Comparison of ENCODE assay signal across 21 mouse cellular contexts in the genomic region with DNA sequence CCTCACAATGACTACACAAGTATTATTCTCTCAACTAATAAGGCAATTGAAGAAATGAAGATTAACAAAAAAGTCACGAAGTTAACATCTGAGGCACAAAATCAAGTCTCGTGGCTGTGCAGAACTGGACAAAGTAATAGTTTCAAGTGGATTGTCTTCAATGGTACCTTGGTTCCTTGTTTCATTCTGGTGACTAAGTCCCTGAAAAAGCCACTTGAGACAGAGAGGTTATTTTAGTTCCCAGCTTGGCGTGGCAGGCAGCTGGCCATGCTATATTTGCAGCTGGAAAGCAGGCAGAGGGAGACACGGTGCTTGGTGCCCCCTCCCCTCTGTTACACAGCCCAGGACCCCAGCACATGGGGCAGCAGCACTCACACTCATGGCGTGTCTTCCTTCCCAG.
DNase-seq lines count a peak whose midpoint lies in the region; ATAC-seq and TF ChIP-seq lines count a peak whose summit lies in the region.
"Had no signal": no experiment of that assay in that cellular context is flagged by ENCODE, and none has a peak within 500 bp of the region (broad histone marks: within the 10 kb centered on the region; RNA-seq: fewer than 3 reads in every experiment).

No protein-coding gene starts in this region.

- 58% methylated on average over 5 of the region's 5 CpGs for WGBS in lung, postnatal 0 days
- 58% methylated on average over 5 of the region's 5 CpGs for WGBS in lung, adult 2 months

- H3K9ac ChIP-seq in lung, postnatal 0 days (replicated peaks; ENCODE audit: low read depth) = no peak overlapping the region
- H3K9ac ChIP-seq: embryonic facial prominence, embryonic 13.5 days; embryonic facial prominence, embryonic 15.5 days; forebrain, embryonic 12.5 days had no signal

- no peak for TF ChIP-seq EP300 in lung, postnatal 0 days (IDR thresholded peaks at IDR 0.05)

- H3K27me3 ChIP-seq in lung, postnatal 0 days (replicated peaks; ENCODE audit: insufficient read depth, low read length) = no peaks in the 10 kb centered on the region
- H3K27me3 ChIP-seq: embryonic facial prominence, embryonic 13.5 days; embryonic facial prominence, embryonic 15.5 days; forebrain, embryonic 12.5 days had no signal

- no peaks in the 10 kb centered on the region for H3K4me1 ChIP-seq in lung, postnatal 0 days (ENCODE audit: insufficient read depth, low read depth, low read length)
- H3K4me1 ChIP-seq in lung, adult 2 months (ENCODE audit: control insufficient read depth, insufficient read depth, low read length) = no peaks in the 10 kb centered on the region; the same call in 1 of the 2 replicates
- H3K4me1 ChIP-seq: embryonic facial prominence, embryonic 13.5 days; embryonic facial prominence, embryonic 15.5 days; forebrain, embryonic 10.5 days; forebrain, embryonic 12.5 days had no signal

- no peaks in the 10 kb centered on the region for H3K9me3 ChIP-seq in lung, postnatal 0 days (ENCODE audit: low read length)
- H3K9me3 ChIP-seq: embryonic facial prominence, embryonic 13.5 days; embryonic facial prominence, embryonic 15.5 days; forebrain, embryonic 10.5 days; forebrain, embryonic 12.5 days had no signal

- H3K36me3 ChIP-seq in lung, postnatal 0 days (ENCODE audit: insufficient read depth, low read length) = no peaks in the 10 kb centered on the region
- H3K36me3 ChIP-seq: embryonic facial prominence, embryonic 13.5 days; embryonic facial prominence, embryonic 15.5 days; forebrain, embryonic 10.5 days; forebrain, embryonic 12.5 days had no signal

- DNase-seq in lung, postnatal 0 days (ENCODE audit: low spot score) = peak; percentile 69
- no peak for DNase-seq in lung, postnatal 4 days
- DNase-seq in lung, postnatal 36 days = peak; percentile 17
- DNase-seq in lung, adult 2 months = no peak
- DNase-seq: adrenal gland, adult 2 months; adrenal gland, postnatal 10 days; adrenal gland, postnatal 25 days; cerebellum, adult 11 months; cerebellum, adult 18-20 months; cerebellum, adult 8-10 months; cerebellum, adult 9-11 months; cerebellum, postnatal 14 days; cerebellum, postnatal 36 days; embryo, embryonic 11 days had no signal

- no peak for TF ChIP-seq POLR2A in lung, adult 2 months (IDR thresholded peaks at IDR 0.05; ENCODE audit: borderline replicate concordance, extremely low read depth, low read depth, low read length)

- TF ChIP-seq CTCF in lung, postnatal 0 days (IDR thresholded peaks at IDR 0.05) = no peak
- TF ChIP-seq CTCF in lung, adult 2 months (IDR thresholded peaks at IDR 0.05; ENCODE audit: insufficient read depth, low read length) = no peak

- no peak overlapping the region for H3K4me2 ChIP-seq in lung, postnatal 0 days (replicated peaks; ENCODE audit: low read depth, low read length)
- H3K4me2 ChIP-seq: embryonic facial prominence, embryonic 13.5 days; embryonic facial prominence, embryonic 15.5 days; forebrain, embryonic 12.5 days had no signal

- H3K4me3 ChIP-seq in lung, postnatal 0 days (ENCODE audit: low read depth, low read length) = no peak overlapping the region
- H3K4me3 ChIP-seq in lung, adult 2 months (replicated peaks; ENCODE audit: extremely low read depth, low read depth, low read length) = no peak overlapping the region
- H3K4me3 ChIP-seq: embryonic facial prominence, embryonic 13.5 days; embryonic facial prominence, embryonic 15.5 days; erythroblast, embryonic 14.5 days; forebrain, embryonic 10.5 days; forebrain, embryonic 12.5 days had no signal

- peak; percentile 57 for ATAC-seq in lung, postnatal 0 days
- ATAC-seq: forebrain, embryonic 14.5 days; forebrain, embryonic 16.5 days had no signal

- H3K27ac ChIP-seq in lung, postnatal 0 days (ENCODE audit: low read length) = no peak overlapping the region
- H3K27ac ChIP-seq: embryonic facial prominence, embryonic 13.5 days; embryonic facial prominence, embryonic 15.5 days; forebrain, embryonic 10.5 days; forebrain, embryonic 12.5 days had no signal

Comparison
In these comparisons a context has a peak if more than half of its experiments do, and no peak if none do; other contexts are left out.
1. DNase-seq: peak in lung, postnatal 0 days (single experiment) and lung, postnatal 36 days (single experiment); none in lung, postnatal 4 days (0 of 2) and lung, adult 2 months (single experiment).